Mouse (Mus musculus) erythroblast, embryonic 14.5 days (primary cell): ENCODE results near the gene Zfand3.

Source experiments
- GATA1 ChIP-seq: IDR thresholded peaks from 2 replicates; pipeline ENCODE4 v1.6.1; 2012; ENCODE audit warnings: low read length, inconsistent platforms, mixed read lengths
- TAL1 ChIP-seq: IDR thresholded peaks from 3 replicates; pipeline ENCODE4 v1.6.1; 2012; ENCODE audit warnings: low read length, inconsistent platforms, mixed read lengths

- TF ChIP-seq GATA1 (no peak), TAL1 (no peak)
Measured at GRCm38 (mm10) chr17:30088431-30088830, 83.9 kb downstream of the Zfand3 start.
